Comparison of ENCODE assay signal across 9 mouse cellular contexts in the genomic region with DNA sequence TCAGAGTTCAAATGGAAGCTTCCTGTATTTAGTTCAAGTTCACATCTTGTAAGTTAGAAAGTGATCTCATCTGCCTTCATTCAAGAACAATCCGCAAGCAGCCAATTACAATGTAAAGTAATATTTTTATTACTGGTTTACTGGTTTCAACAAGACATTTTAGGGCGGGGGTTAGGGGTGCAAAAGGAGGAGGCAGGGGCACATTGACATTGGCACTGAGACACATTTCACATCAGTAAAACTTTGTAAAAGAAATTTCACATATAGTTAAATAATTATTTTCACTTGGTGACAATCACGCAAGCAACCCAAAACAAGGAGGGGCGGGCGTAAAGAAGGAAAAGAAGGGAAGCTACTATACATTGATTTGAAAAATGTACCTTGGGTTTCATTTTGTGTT. TPM values are rescaled to one million over a fixed set of nuclear protein-coding genes. Genes with fewer than 3 reads are reported as not detected.
DNase-seq lines count a peak whose midpoint lies in the region; ATAC-seq and TF ChIP-seq lines count a peak whose summit lies in the region.
"Had no signal": no experiment of that assay in that cellular context is flagged by ENCODE, and none has a peak within 500 bp of the region (broad histone marks: within the 10 kb centered on the region; RNA-seq: fewer than 3 reads in every experiment).

No protein-coding gene starts in this region.

- TF ChIP-seq POLR2A in limb, embryonic 14.5 days (IDR thresholded peaks at IDR 0.05; ENCODE audit: borderline replicate concordance, extremely low read depth, insufficient read depth, insufficient read length): no peak

- no peak for ATAC-seq in neural tube, embryonic 11.5 days (ENCODE audit: insufficient read depth, low FRiP score, low TSS enrichment)
- no peak for ATAC-seq in heart, embryonic 14.5 days (ENCODE audit: insufficient number of reproducible peaks, insufficient read depth, low FRiP score, low read depth)
- no peak for ATAC-seq in limb, embryonic 14.5 days (ENCODE audit: low FRiP score, low read depth)
- ATAC-seq in stomach, embryonic 16.5 days (ENCODE audit: insufficient read depth, low FRiP score): no peak

- H3K27me3 ChIP-seq in neural tube, embryonic 11.5 days (ENCODE audit: control insufficient read depth, insufficient read depth, low read length): peaks cover 31% of the 10 kb centered on the region
- H3K27me3 ChIP-seq in heart, embryonic 14.5 days (ENCODE audit: control insufficient read depth, insufficient read depth, low read length): peaks cover 22% of the 10 kb centered on the region
- no peaks in the 10 kb centered on the region for H3K27me3 ChIP-seq in limb, embryonic 14.5 days (ENCODE audit: control insufficient read depth, insufficient read depth, low read length)
- peaks cover 32% of the 10 kb centered on the region for H3K27me3 ChIP-seq in stomach, embryonic 16.5 days (ENCODE audit: control insufficient read depth, insufficient read depth, low read length)

- peak overlapping the region; percentile 50 for H3K4me3 ChIP-seq in neural tube, embryonic 11.5 days (ENCODE audit: low read depth, low read length)
- H3K4me3 ChIP-seq in heart, embryonic 14.5 days (ENCODE audit: control insufficient read depth in 1 of 2, insufficient read depth in 1 of 2, low read depth in 1 of 2, low read length in 2 of 2): peak overlapping the region; percentile 53 to 55; a peak in 3 of 4 replicates
- H3K4me3 ChIP-seq in limb, embryonic 14.5 days (replicated peaks; ENCODE audit: low read length): peak overlapping the region; percentile 71
- H3K4me3 ChIP-seq in stomach, embryonic 16.5 days (replicated peaks; ENCODE audit: low read length): peak overlapping the region; percentile 38

- H3K9ac ChIP-seq in neural tube, embryonic 11.5 days (ENCODE audit: low read length): peak overlapping the region; percentile 73
- peak overlapping the region; percentile 69; the same call in 1 of the 2 replicates for H3K9ac ChIP-seq in heart, embryonic 14.5 days (ENCODE audit: low read length)
- H3K9ac ChIP-seq in limb, embryonic 14.5 days (ENCODE audit: low read depth, low read length, severe bottlenecking): peak overlapping the region; percentile 98
- H3K9ac ChIP-seq in stomach, embryonic 16.5 days (ENCODE audit: low read length): no peak overlapping the region

- peak overlapping the region; percentile 73 for H3K4me2 ChIP-seq in neural tube, embryonic 11.5 days (ENCODE audit: low read depth)
- H3K4me2 ChIP-seq in heart, embryonic 14.5 days (ENCODE audit: low read length): peak overlapping the region; percentile 95
- H3K4me2 ChIP-seq in limb, embryonic 14.5 days (replicated peaks; ENCODE audit: low read depth, low read length, severe bottlenecking): peak overlapping the region; percentile 68
- H3K4me2 ChIP-seq in stomach, embryonic 16.5 days (ENCODE audit: low read depth, low read length): peak overlapping the region; percentile 49

- no peaks in the 10 kb centered on the region for H3K36me3 ChIP-seq in neural tube, embryonic 11.5 days (ENCODE audit: control insufficient read depth, insufficient read depth, low read length)
- no peaks in the 10 kb centered on the region for H3K36me3 ChIP-seq in heart, embryonic 14.5 days (ENCODE audit: control insufficient read depth, insufficient read depth, low read length)
- H3K36me3 ChIP-seq in limb, embryonic 14.5 days (ENCODE audit: control insufficient read depth, insufficient read depth, low read length): peaks cover 2% of the 10 kb centered on the region; the same call in 1 of the 2 replicates
- H3K36me3 ChIP-seq in stomach, embryonic 16.5 days (ENCODE audit: control insufficient read depth, insufficient read depth, low read length): no peaks in the 10 kb centered on the region

- H3K27ac ChIP-seq in neural tube, embryonic 11.5 days (ENCODE audit: low read depth, low read length): peak overlapping the region; percentile 89; the same call in 1 of the 2 replicates
- no peak overlapping the region for H3K27ac ChIP-seq in heart, embryonic 14.5 days (replicated peaks in 1 of 2; ENCODE audit: control insufficient read depth in 1 of 2, insufficient read depth in 1 of 2, low read depth in 2 of 2, low read length in 2 of 2)
- H3K27ac ChIP-seq in limb, embryonic 14.5 days (replicated peaks; ENCODE audit: low read depth, low read length): peak overlapping the region; percentile 99
- no peak overlapping the region for H3K27ac ChIP-seq in stomach, embryonic 16.5 days (ENCODE audit: low read length)
- H3K27ac ChIP-seq: macrophage had no signal

- WGBS in neural tube, embryonic 11.5 days: 16% methylated on average over 5 of the region's 5 CpGs
- 31% methylated on average over 5 of the region's 5 CpGs for WGBS in heart, embryonic 14.5 days
- WGBS in limb, embryonic 14.5 days: 7% methylated on average over 5 of the region's 5 CpGs
- 33% methylated on average over 5 of the region's 5 CpGs for WGBS in stomach, embryonic 16.5 days

- H3K9me3 ChIP-seq in neural tube, embryonic 11.5 days (ENCODE audit: control insufficient read depth, low read length): no peaks in the 10 kb centered on the region
- H3K9me3 ChIP-seq in heart, embryonic 14.5 days (ENCODE audit: control insufficient read depth, low read length): no peaks in the 10 kb centered on the region
- H3K9me3 ChIP-seq in limb, embryonic 14.5 days (ENCODE audit: control insufficient read depth, low read length): no peaks in the 10 kb centered on the region
- H3K9me3 ChIP-seq in stomach, embryonic 16.5 days (replicated peaks; ENCODE audit: control insufficient read depth, low read length): no peaks in the 10 kb centered on the region

- peaks cover 15% of the 10 kb centered on the region for H3K4me1 ChIP-seq in neural tube, embryonic 11.5 days (ENCODE audit: control insufficient read depth, insufficient read depth, low read length)
- peaks cover 5 to 25% of the 10 kb centered on the region in 2 experiments for H3K4me1 ChIP-seq in heart, embryonic 14.5 days (ENCODE audit: control insufficient read depth in 2 of 2, insufficient read depth in 2 of 2, low read length in 2 of 2)
- H3K4me1 ChIP-seq in limb, embryonic 14.5 days (ENCODE audit: control insufficient read depth, insufficient read depth, low read length): peaks cover 11% of the 10 kb centered on the region; the same call in 1 of the 2 replicates
- H3K4me1 ChIP-seq in stomach, embryonic 16.5 days (ENCODE audit: control insufficient read depth, insufficient read depth, low read length): peaks cover 6% of the 10 kb centered on the region; the same call in 1 of the 2 replicates

- DNase-seq in neural tube, embryonic 11.5 days (ENCODE audit: low spot score): no peak
- DNase-seq in neural tube, embryonic 10.5 days (ENCODE audit: extremely low spot score, low spot score): no peak
- DNase-seq in limb, embryonic 14.5 days (ENCODE audit: low spot score): no peak
- no peak for DNase-seq in urinary bladder, postnatal 14 days (ENCODE audit: low spot score)
- DNase-seq in gastrocnemius, postnatal 10 days: no peak

RNA-seq across cellular contexts. Expression of a gene that starts 2.5 kb away (rescaled TPM):
- polyA plus RNA-seq in neural tube, embryonic 11.5 days (2014; fragmentation: Nextera tagmentation; extraction: Ambion mirVana): 93.4 and 98.3 TPM in 2 replicates
- polyA plus RNA-seq in heart, embryonic 14.5 days (2014; fragmentation: Nextera tagmentation; extraction: Ambion mirVana): 1.5 and 1.6 TPM in 2 replicates
- polyA plus RNA-seq in limb, embryonic 14.5 days (2012; rRNA removed): 38.6 and 48.4 TPM in 2 replicates
- polyA plus RNA-seq in limb, embryonic 14.5 days (2014; fragmentation: Nextera tagmentation; extraction: Ambion mirVana): 31.8 and 43.7 TPM in 2 replicates
- polyA plus RNA-seq in stomach, embryonic 16.5 days (2015; fragmentation: Nextera tagmentation; extraction: Ambion mirVana): 10.3 and 11.8 TPM in 2 replicates
- total RNA-seq in gastrocnemius, postnatal 10 days (2021): under 1 TPM; 0.47 to 0.84 TPM
- polyA plus RNA-seq: erythroblast, embryonic 14.5 days; macrophage had no signal

Comparison
In these comparisons a context has a peak if more than half of its experiments do, and no peak if none do; other contexts are left out.
1. H3K27ac ChIP-seq: peak in neural tube, embryonic 11.5 days (single experiment) and limb, embryonic 14.5 days (single experiment); none in heart, embryonic 14.5 days (0 of 2) and stomach, embryonic 16.5 days (single experiment).
2. Peak in every context shown above with its lines, with median percentiles within 50 percentile points of each other: H3K4me2 ChIP-seq and H3K4me3 ChIP-seq.